Mouse (Mus musculus): ENCODE results near the gene Oxld1.

The Oxld1 gene

DNA sequence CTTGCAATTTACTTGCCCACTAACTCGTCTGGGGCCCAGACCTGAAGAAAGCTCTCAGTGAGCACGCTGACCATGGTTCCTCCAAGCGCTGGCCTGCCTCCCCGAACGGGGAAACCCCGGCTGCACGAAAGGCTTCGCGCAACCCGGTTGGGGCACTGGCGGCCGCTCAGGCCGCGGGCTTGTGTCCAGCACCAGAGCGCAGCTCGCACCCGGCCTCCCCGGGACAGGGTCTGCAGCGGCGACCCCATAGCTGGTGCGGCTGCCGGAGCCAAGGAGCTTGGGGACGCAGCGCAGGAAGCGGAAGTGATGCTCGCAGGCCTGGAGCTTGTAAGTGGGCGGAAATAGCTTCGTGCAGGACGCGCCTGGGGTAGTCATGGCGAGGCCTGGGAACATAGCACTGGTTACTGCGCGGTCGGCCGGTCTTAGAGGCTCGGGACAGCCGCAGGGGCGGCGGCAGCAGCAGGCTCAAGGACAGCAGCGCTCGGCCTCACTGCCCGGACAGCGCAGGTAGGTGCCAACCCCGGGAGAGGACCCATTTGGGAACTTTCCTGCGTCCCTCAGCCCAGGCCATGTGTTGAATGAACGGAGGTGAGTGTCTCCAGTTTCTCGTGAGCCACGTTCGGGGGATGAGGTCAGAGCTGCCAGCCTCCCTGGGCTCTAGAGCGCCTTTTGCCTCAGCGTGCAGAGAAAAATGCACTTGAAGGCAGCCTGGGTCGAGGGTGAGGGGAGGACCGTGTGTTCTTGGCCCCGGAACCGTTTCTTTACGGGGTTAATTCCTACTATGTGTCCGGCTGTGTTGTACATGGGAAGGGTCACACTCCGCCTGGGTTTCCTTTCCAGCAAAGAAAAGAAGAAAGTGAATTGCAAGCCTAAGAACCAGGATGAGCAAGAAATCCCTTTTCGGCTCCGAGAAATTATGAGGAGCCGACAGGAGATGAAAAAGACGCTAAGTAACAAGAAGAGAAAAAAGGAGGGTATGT, at the start of gene Oxld1, which contains the start of gene Ccdc137:
Gene Oxld1, minus strand, starts transcription at position 297 of the 980 bp plus-strand sequence.
Gene Ccdc137, plus strand, starts transcription at position 344 of the 980 bp plus-strand sequence.
- DNase-seq (ENCODE audit: low spot score in 2 of 2) = peak; percentile 54 to 60

- DNase-seq (ENCODE audit: low spot score in 2 of 2) = no peak
These were observed 49.0 kb upstream of the Oxld1 start for GRCm38 (mm10) chr11:120506899-120507298.

DNA sequence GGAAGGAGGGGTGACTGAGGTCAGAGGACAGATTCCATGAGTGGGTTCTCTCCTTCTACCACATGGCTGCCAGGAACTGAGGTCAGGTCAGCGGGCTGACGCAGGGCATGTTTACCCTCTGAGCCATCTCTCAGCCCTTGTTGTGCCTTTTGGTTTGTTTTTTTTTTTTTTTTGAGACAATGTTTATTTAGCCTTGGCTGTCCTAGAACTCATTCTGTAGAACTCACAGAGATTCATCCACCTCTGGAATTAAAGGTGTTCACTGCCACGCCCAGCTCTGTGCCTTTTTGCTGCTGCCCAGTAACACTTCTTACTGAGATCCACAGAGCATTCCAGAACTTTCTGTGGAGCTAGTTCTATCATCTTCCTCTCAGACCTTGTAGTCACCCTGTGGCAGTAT, 47.8 kb upstream of the Oxld1 start:
- no peak for DNase-seq (ENCODE audit: low spot score in 2 of 2)

GRCm38 (mm10) chr11:120501701-120502100, 43.8 kb upstream of the Oxld1 start:
- no peak for DNase-seq (ENCODE audit: low spot score in 2 of 2)

DNA sequence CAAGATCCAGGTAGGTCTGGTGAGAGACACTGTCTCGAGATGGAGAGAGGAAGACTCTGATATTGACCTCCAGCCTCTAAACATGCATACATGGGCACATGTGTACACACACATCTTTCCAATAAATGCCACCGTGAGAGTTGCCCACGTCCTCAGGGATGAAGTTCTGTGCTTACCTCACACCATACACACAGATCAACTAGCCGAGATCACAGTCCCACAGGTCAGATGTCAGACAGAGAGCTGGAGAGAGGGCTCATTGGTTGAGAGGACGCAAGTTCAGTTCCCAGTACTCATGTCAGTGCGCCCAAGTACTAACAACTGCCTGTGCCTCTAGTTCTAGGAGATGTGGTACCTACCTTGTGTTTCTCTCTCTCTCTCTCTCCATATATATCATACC, 43.1 kb upstream of the Oxld1 start:
- DNase-seq (ENCODE audit: low spot score in 2 of 2) = no peak

DNA sequence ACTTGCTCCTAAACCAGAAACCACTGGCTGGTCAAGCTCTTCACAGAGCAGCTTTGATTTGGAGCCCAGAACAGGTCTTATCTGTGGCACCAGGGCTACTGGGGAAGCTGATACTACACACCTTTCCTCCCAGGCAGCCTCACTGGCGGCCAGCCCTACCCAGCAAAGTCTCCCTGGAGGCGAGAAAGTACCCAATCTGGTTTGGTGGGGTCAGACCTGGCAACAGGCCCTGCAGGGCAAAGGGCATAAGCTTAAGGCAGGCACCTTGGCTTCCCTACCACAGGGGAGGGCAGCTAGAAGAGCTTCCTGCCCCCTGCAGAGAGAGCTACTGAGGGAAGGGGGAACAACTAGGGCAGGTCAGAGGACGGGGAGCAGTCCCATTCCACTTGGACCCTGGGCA, 42.5 kb upstream of the Oxld1 start:
- no peak for DNase-seq (ENCODE audit: low spot score in 2 of 2)

DNA sequence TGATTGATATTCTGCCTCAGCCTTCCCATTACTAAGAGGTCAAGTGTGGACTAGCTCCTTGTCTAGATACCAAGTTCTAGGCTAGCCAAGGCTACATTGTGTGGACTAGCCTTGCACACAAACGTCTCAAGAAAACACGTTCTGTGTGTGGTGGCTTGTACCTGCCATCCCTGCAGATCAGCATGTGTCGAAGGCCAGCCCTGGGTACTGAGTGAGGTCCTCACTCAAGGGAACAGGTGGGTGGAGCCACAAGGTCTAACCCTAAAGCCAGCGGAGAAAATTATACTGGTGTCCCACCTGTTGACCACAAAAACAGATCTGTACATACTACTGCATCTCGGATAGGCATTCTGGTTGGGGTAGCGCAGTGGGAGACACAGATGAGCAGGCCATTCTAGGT, 42.0 kb upstream of the Oxld1 start:
- DNase-seq (ENCODE audit: low spot score in 2 of 2) = no peak

GRCm38 (mm10) chr11:120498891-120499290, 41.0 kb upstream of the Oxld1 start:
- DNase-seq (ENCODE audit: low spot score in 2 of 2) = no peak

- no peak for DNase-seq (ENCODE audit: low spot score in 2 of 2)
These were observed 40.4 kb upstream of the Oxld1 start for GRCm38 (mm10) chr11:120498226-120498625.

GRCm38 (mm10) chr11:120497436-120497835, 39.6 kb upstream of the Oxld1 start:
- DNase-seq (ENCODE audit: low spot score in 2 of 2) = no peak

- no peak for DNase-seq (ENCODE audit: low spot score in 2 of 2)
These were observed 36.0 kb upstream of the Oxld1 start for GRCm38 (mm10) chr11:120493911-120494310.

- no peak for DNase-seq (ENCODE audit: low spot score in 2 of 2)
These were observed 35.5 kb upstream of the Oxld1 start for GRCm38 (mm10) chr11:120493351-120493750.

- no peak for DNase-seq (ENCODE audit: low spot score in 2 of 2)
These were observed 35.0 kb upstream of the Oxld1 start for GRCm38 (mm10) chr11:120492878-120493203.

DNA sequence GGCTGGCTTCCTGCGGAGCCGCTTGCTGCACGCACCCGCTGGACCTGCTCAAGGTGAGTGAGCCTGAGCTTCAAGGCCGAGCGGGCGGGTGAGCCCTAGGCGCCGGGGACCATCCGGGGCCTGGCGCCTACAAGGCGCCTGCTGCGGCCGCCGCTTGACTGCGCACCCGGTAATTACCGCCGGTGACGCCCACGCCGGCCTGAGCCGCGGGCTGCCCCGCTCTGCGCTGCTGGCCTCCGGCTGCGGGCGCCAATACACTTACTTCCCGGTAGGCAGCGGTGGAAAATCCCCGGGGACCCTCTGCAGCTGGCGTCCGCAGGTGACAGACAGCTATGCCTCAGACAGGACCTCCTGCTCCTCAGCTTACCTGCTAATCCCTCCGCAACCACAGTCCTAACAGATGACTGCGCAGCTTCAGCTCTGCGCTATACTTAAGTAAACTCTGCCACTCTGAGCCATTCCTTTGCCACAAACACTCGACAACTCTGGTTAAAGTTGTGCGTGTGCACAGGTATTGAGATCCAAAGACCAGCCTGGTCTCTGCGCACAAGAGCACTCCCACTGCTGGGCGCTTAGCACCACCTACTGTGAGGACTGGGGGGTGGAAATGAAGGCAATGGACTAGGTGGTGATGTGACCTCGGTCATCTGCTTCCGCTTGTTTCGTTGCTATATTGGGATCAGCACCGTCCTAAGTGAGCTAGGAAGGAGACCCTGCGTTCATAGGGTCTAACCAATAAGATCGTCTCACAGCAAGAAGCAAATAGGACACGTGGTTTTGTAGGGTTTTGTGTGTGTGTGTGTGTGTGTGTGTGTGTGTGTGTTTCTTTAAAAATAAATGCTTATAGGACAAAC, 34.4 kb upstream of the Oxld1 start:
- no peak for DNase-seq (ENCODE audit: low spot score in 2 of 2)

DNA sequence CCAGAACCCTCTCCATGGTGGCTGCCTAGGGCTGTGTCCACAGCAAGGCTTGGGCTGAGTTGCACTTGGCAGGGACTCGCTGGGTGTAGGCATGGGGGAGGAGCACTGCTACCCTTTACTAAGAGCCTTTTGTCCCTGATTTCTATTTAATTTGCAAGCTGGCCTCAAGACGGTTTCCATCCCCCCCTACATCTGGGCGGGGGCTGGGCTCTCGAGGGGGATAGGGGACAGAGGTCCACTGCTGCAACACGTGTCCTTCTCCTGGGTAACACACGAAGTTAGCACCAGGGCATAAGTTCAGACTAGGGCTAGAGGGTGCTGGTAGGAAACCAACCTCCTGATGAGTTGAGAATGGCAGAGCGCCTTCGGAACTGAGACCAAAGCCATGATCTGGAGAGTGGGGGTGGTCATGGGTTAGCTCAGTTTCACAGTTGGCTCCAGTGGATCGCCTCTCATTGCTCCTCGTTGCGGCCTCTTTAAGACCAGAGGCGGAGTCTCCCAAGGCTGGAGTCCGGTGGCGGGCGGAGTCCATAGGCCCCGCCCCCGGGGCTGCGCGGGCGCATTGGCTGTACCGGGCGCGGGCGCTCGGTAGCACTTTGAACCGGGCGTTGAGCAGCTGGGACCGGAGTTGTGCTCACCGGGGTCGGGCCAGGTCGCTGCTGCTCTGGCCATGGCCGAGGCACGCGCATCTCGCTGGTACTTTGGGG, 33.6 kb upstream of the Oxld1 start, which contains the start of gene Slc25a10:
Gene Slc25a10, plus strand, starts transcription at position 524 of the 707 bp plus-strand sequence.
- peak; percentile 61 to 68 for DNase-seq (ENCODE audit: low spot score in 2 of 2)

- no peak for DNase-seq (ENCODE audit: low spot score in 2 of 2)
These were observed 32.6 kb upstream of the Oxld1 start for GRCm38 (mm10) chr11:120490291-120491046.

- DNase-seq (ENCODE audit: low spot score in 2 of 2) = peak in 1 of 2 experiments; percentile 43
These were observed 31.3 kb upstream of the Oxld1 start for GRCm38 (mm10) chr11:120489054-120489761.

- no peak for DNase-seq (ENCODE audit: low spot score in 2 of 2)
These were observed 30.6 kb upstream of the Oxld1 start for GRCm38 (mm10) chr11:120488516-120488915.

GRCm38 (mm10) chr11:120485251-120485650, 27.4 kb upstream of the Oxld1 start:
- no peak for DNase-seq (ENCODE audit: low spot score in 2 of 2)

GRCm38 (mm10) chr11:120484265-120484981, 26.6 kb upstream of the Oxld1 start, which contains the start of gene Mrpl12:
Mrpl12 (plus strand) TSS chr11:120484613.
- DNase-seq (ENCODE audit: low spot score in 2 of 2) = peak; percentile 70 to 84
